In the genomic region with DNA sequence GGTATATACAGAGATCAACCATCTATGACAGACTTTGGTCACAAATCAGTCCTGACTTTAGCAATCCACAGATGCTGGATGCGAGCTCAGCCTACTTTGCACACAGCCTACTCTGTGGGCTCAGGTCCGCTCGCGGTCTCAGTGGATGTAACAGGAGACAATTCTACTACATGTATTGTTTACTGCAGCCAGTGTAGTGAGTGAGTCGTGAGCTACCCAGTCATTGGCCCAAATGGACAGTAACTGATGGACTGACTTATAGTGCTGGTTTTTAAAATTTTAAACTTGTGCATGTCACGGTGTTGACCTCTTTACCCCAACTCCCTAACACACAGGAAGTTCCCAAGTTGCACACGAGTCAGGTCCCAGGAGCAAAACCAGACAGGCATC, we compare ENCODE assay signal across 10 mouse cellular contexts. TPM values are rescaled to one million over a fixed set of nuclear protein-coding genes. Genes with fewer than 3 reads are reported as not detected.
A peak's percentile ranks its signal among the peaks of the same experiment; 100 is the strongest.
DNase-seq lines count a peak whose midpoint lies in the region; ATAC-seq and TF ChIP-seq lines count a peak whose summit lies in the region.
"Had no signal": no experiment of that assay in that cellular context is flagged by ENCODE, and none has a peak within 500 bp of the region (broad histone marks: within the 10 kb centered on the region; RNA-seq: fewer than 3 reads in every experiment).

No protein-coding gene starts in this region.

- no peak for ATAC-seq in heart, embryonic 16.5 days (replicated peaks; ENCODE audit: extremely low read depth, insufficient read depth, low FRiP score)
- no peak for ATAC-seq in midbrain, embryonic 15.5 days (replicated peaks)

- H3K4me1 ChIP-seq in heart, embryonic 16.5 days (ENCODE audit: control insufficient read depth, insufficient read depth, low read length), result peaks cover 46% of the 10 kb centered on the region
- H3K4me1 ChIP-seq in midbrain, embryonic 15.5 days, result peaks cover 51% of the 10 kb centered on the region

- H3K9ac ChIP-seq in heart, embryonic 16.5 days (ENCODE audit: low read length), result no peak overlapping the region; the same call in 1 of the 2 replicates
- no peak overlapping the region for H3K9ac ChIP-seq in midbrain, embryonic 15.5 days

- no peak for TF ChIP-seq CTCF in layer of hippocampus, adult 2 months (conservative IDR thresholded peaks at IDR 0.05)

- peaks cover 5% of the 10 kb centered on the region for H3K36me3 ChIP-seq in heart, embryonic 16.5 days (ENCODE audit: control insufficient read depth, insufficient read depth)
- no peaks in the 10 kb centered on the region for H3K36me3 ChIP-seq in midbrain, embryonic 15.5 days (replicated peaks)

- peak overlapping the region; percentile 98; the same call in 1 of the 2 replicates for H3K4me3 ChIP-seq in layer of hippocampus, adult 2 months
- H3K4me3 ChIP-seq in heart, embryonic 16.5 days (ENCODE audit: low read length), result no peak overlapping the region
- no peak overlapping the region for H3K4me3 ChIP-seq in midbrain, embryonic 15.5 days

- peak; percentile 4 for DNase-seq in adrenal gland, postnatal 14 days
- no peak for DNase-seq in adrenal gland, adult 8-10 months
- no peak for DNase-seq in layer of hippocampus, adult 2 months (ENCODE audit: low spot score in 2 of 2)
- no peak for DNase-seq in layer of hippocampus, adult 9-10 months (ENCODE audit: low spot score)
- no peak for DNase-seq in right cerebral cortex, postnatal 10 days (ENCODE audit: low spot score in 2 of 2)
- DNase-seq in spleen, postnatal 4 days (ENCODE audit: low spot score in 2 of 2), result no peak
- DNase-seq: right cerebral cortex, postnatal 25 days had no signal

- peak overlapping the region; percentile 93 for H3K27ac ChIP-seq in layer of hippocampus, adult 2 months
- peak overlapping the region; percentile 95 for H3K27ac ChIP-seq in heart, embryonic 16.5 days (ENCODE audit: low read length)
- H3K27ac ChIP-seq in midbrain, embryonic 15.5 days, result no peak overlapping the region

- 69% methylated on average over 7 of the region's 7 CpGs for WGBS in heart, embryonic 16.5 days
- WGBS in midbrain, embryonic 15.5 days, result 83% methylated on average over 7 of the region's 7 CpGs

- peak overlapping the region; percentile 87 for H3K4me2 ChIP-seq in heart, embryonic 16.5 days (ENCODE audit: low read depth, low read length)
- peak overlapping the region; percentile 79; the same call in 1 of the 2 replicates for H3K4me2 ChIP-seq in midbrain, embryonic 15.5 days

- H3K9me3 ChIP-seq in heart, embryonic 16.5 days (replicated peaks; ENCODE audit: control insufficient read depth, low read length), result no peaks in the 10 kb centered on the region
- H3K9me3 ChIP-seq in midbrain, embryonic 15.5 days, result no peaks in the 10 kb centered on the region

- no peaks in the 10 kb centered on the region for H3K27me3 ChIP-seq in heart, embryonic 16.5 days (ENCODE audit: control insufficient read depth, insufficient read depth, low read length)
- H3K27me3 ChIP-seq in midbrain, embryonic 15.5 days (replicated peaks), result no peaks in the 10 kb centered on the region

RNA-seq across cellular contexts. Expression of a gene that starts 1.4 kb away (rescaled TPM):
- 61.7 and 65.3 TPM in 2 replicates for total RNA-seq in adrenal gland, postnatal 14 days (2021)
- total RNA-seq in adrenal gland, adult 8-10 months (2022), result 10 to 100 TPM; 65.1 to 70.3 (median 68.0) TPM
- total RNA-seq in layer of hippocampus, adult 2 months (2021), result 10 to 100 TPM; 55.5 to 60.9 TPM
- 20.7 and 21.6 TPM in 2 replicates for polyA plus RNA-seq in heart, embryonic 16.5 days (2015; fragmentation: Nextera tagmentation; extraction: Ambion mirVana)
- 17.3 and 17.4 TPM in 2 replicates for polyA plus RNA-seq in midbrain, embryonic 15.5 days (2015; fragmentation: Nextera tagmentation; extraction: Ambion mirVana)

RNA-seq across cellular contexts. Expression of a gene that starts 52.5 kb away (rescaled TPM):
- not detected in 2 replicates for total RNA-seq in adrenal gland, postnatal 14 days (2021)
- total RNA-seq in adrenal gland, adult 8-10 months (2022), result not detected
- total RNA-seq in layer of hippocampus, adult 2 months (2021), result not detected
- polyA plus RNA-seq in heart, embryonic 16.5 days (2015; fragmentation: Nextera tagmentation; extraction: Ambion mirVana), result not detected in 2 replicates
- not detected in 2 replicates for polyA plus RNA-seq in midbrain, embryonic 15.5 days (2015; fragmentation: Nextera tagmentation; extraction: Ambion mirVana)
- polyA plus RNA-seq: limb, embryonic 14.5 days had no signal
